Mouse (Mus musculus): ENCODE data around the gene Usp2. TPM values are rescaled to one million over a fixed set of nuclear protein-coding genes. Genes with fewer than 3 reads are reported as not detected.
A peak's percentile ranks its signal among the peaks of the same experiment; 100 is the strongest.

The Usp2 gene
- polyA plus RNA-seq, 1 experiment: 597 TPM

- TF ChIP-seq CTCF (IDR thresholded peaks at IDR 0.05; ENCODE audit: control insufficient read depth, insufficient read depth, insufficient replicate concordance, low read depth, low read length) (no peak), POLR2A (IDR thresholded peaks at IDR 0.05; ENCODE audit: control insufficient read depth, low read depth, low read length) (no peak)
- Histone ChIP-seq H3K4me3 (ENCODE audit: control insufficient read depth, low read depth, low read length) (no peak overlapping the region), H3K27me3 (ENCODE audit: control insufficient read depth, insufficient read depth, low read length) (no peaks in the 10 kb centered on the region), H3K4me1 (ENCODE audit: control insufficient read depth, insufficient read depth, low read length) (no peaks in the 10 kb centered on the region), H3K36me3 (ENCODE audit: control insufficient read depth, insufficient read depth, low read length) (no peaks in the 10 kb centered on the region), H3K27ac (ENCODE audit: control insufficient read depth, insufficient read depth, low read depth, low read length) (no peak overlapping the region)
Measured at GRCm38 (mm10) chr9:44058606-44059005, 8.2 kb upstream of the Usp2 start.

- Histone ChIP-seq H3K4me3 (ENCODE audit: control insufficient read depth, low read depth, low read length) (peak overlapping the region; percentile 64; the same call in 1 of the 2 replicates), H3K27ac (ENCODE audit: control insufficient read depth, insufficient read depth, low read depth, low read length) (no peak overlapping the region), H3K36me3 (ENCODE audit: control insufficient read depth, insufficient read depth, low read length) (no peaks in the 10 kb centered on the region), H3K4me1 (ENCODE audit: control insufficient read depth, insufficient read depth, low read length) (peaks cover 5% of the 10 kb centered on the region), H3K27me3 (ENCODE audit: control insufficient read depth, insufficient read depth, low read length) (no peaks in the 10 kb centered on the region)
- TF ChIP-seq POLR2A (IDR thresholded peaks at IDR 0.05; ENCODE audit: control insufficient read depth, low read depth, low read length): no peak
- no peak for TF ChIP-seq CTCF (IDR thresholded peaks at IDR 0.05; ENCODE audit: control insufficient read depth, insufficient read depth, insufficient replicate concordance, low read depth, low read length)
Measured at GRCm38 (mm10) chr9:44065177-44065576, 1.6 kb upstream of the Usp2 start.

- peaks cover 7% of the 10 kb centered on the region for H3K4me1 ChIP-seq (ENCODE audit: control insufficient read depth, insufficient read depth, low read length)
Measured at GRCm38 (mm10) chr9:44067241-44067959, 579 bp downstream of the Usp2 start.

GRCm38 (mm10) chr9:44067960-44068330 is 1.1 kb downstream of the Usp2 start:
- Histone ChIP-seq H3K27me3 (ENCODE audit: control insufficient read depth, insufficient read depth, low read length) (no peaks in the 10 kb centered on the region), H3K4me1 (ENCODE audit: control insufficient read depth, insufficient read depth, low read length) (peaks cover 9% of the 10 kb centered on the region), H3K27ac (ENCODE audit: control insufficient read depth, insufficient read depth, low read depth, low read length) (no peak overlapping the region), H3K4me3 (ENCODE audit: control insufficient read depth, low read depth, low read length) (peak overlapping the region; percentile 99), H3K36me3 (ENCODE audit: control insufficient read depth, insufficient read depth, low read length) (no peaks in the 10 kb centered on the region)
- no peak for TF ChIP-seq CTCF (IDR thresholded peaks at IDR 0.05; ENCODE audit: control insufficient read depth, insufficient read depth, insufficient replicate concordance, low read depth, low read length)
- TF ChIP-seq POLR2A (IDR thresholded peaks at IDR 0.05; ENCODE audit: control insufficient read depth, low read depth, low read length): no peak

More at GRCm38 (mm10) chr9:44067241-44067959, 579 bp downstream of the Usp2 start:
- no peaks in the 10 kb centered on the region for H3K36me3 ChIP-seq (ENCODE audit: control insufficient read depth, insufficient read depth, low read length)
- peak overlapping the region; percentile 82 for H3K27ac ChIP-seq (ENCODE audit: control insufficient read depth, insufficient read depth, low read depth, low read length)
- peak overlapping the region; percentile 99 for H3K4me3 ChIP-seq (ENCODE audit: control insufficient read depth, low read depth, low read length)
- no peaks in the 10 kb centered on the region for H3K27me3 ChIP-seq (ENCODE audit: control insufficient read depth, insufficient read depth, low read length)
- no peak for TF ChIP-seq CTCF (IDR thresholded peaks at IDR 0.05; ENCODE audit: control insufficient read depth, insufficient read depth, insufficient replicate concordance, low read depth, low read length)
- no peak for TF ChIP-seq POLR2A (IDR thresholded peaks at IDR 0.05; ENCODE audit: control insufficient read depth, low read depth, low read length)

GRCm38 (mm10) chr9:44069252-44069651 is 2.4 kb downstream of the Usp2 start:
- TF ChIP-seq POLR2A (IDR thresholded peaks at IDR 0.05; ENCODE audit: control insufficient read depth, low read depth, low read length): no peak
- no peak for TF ChIP-seq CTCF (IDR thresholded peaks at IDR 0.05; ENCODE audit: control insufficient read depth, insufficient read depth, insufficient replicate concordance, low read depth, low read length)
- peaks cover 9% of the 10 kb centered on the region for H3K4me1 ChIP-seq (ENCODE audit: control insufficient read depth, insufficient read depth, low read length)
- H3K27me3 ChIP-seq (ENCODE audit: control insufficient read depth, insufficient read depth, low read length): no peaks in the 10 kb centered on the region
- peak overlapping the region; percentile 75 for H3K4me3 ChIP-seq (ENCODE audit: control insufficient read depth, low read depth, low read length)
- H3K27ac ChIP-seq (ENCODE audit: control insufficient read depth, insufficient read depth, low read depth, low read length): no peak overlapping the region
- no peaks in the 10 kb centered on the region for H3K36me3 ChIP-seq (ENCODE audit: control insufficient read depth, insufficient read depth, low read length)

- TF ChIP-seq POLR2A (IDR thresholded peaks at IDR 0.05; ENCODE audit: control insufficient read depth, low read depth, low read length): no peak
- TF ChIP-seq CTCF (IDR thresholded peaks at IDR 0.05; ENCODE audit: control insufficient read depth, insufficient read depth, insufficient replicate concordance, low read depth, low read length): no peak
- no peaks in the 10 kb centered on the region for H3K36me3 ChIP-seq (ENCODE audit: control insufficient read depth, insufficient read depth, low read length)
- H3K4me1 ChIP-seq (ENCODE audit: control insufficient read depth, insufficient read depth, low read length): peaks cover 9% of the 10 kb centered on the region
- H3K4me3 ChIP-seq (ENCODE audit: control insufficient read depth, low read depth, low read length): peak overlapping the region; percentile 66
- H3K27ac ChIP-seq (ENCODE audit: control insufficient read depth, insufficient read depth, low read depth, low read length): no peak overlapping the region
- H3K27me3 ChIP-seq (ENCODE audit: control insufficient read depth, insufficient read depth, low read length): no peaks in the 10 kb centered on the region
Measured at GRCm38 (mm10) chr9:44070113-44070843, 3.5 kb downstream of the Usp2 start.

- no peak overlapping the region for H3K27ac ChIP-seq (ENCODE audit: control insufficient read depth, insufficient read depth, low read depth, low read length)
- TF ChIP-seq CTCF (IDR thresholded peaks at IDR 0.05; ENCODE audit: control insufficient read depth, insufficient read depth, insufficient replicate concordance, low read depth, low read length) (no peak), POLR2A (IDR thresholded peaks at IDR 0.05; ENCODE audit: control insufficient read depth, low read depth, low read length) (no peak)
- H3K36me3 ChIP-seq (ENCODE audit: control insufficient read depth, insufficient read depth, low read length): no peaks in the 10 kb centered on the region
- no peak overlapping the region for H3K4me3 ChIP-seq (ENCODE audit: control insufficient read depth, low read depth, low read length)
- no peaks in the 10 kb centered on the region for H3K27me3 ChIP-seq (ENCODE audit: control insufficient read depth, insufficient read depth, low read length)
- H3K4me1 ChIP-seq (ENCODE audit: control insufficient read depth, insufficient read depth, low read length): peaks cover 9% of the 10 kb centered on the region
Measured at GRCm38 (mm10) chr9:44070844-44071231, 4.0 kb downstream of the Usp2 start.
